Mouse (Mus musculus) liver, embryonic 11.5 days (tissue): ENCODE data around the gene Dnah10. TPM values are rescaled to one million over a fixed set of nuclear protein-coding genes. Genes with fewer than 3 reads are reported as not detected.

Experiments
- ATAC-seq: fragments of 200-750 bp; cut with Nextera tagmentation; replicated peaks from 2 replicates; pipeline ENCODE4 v1.8.0; 2017; ENCODE audit warnings: moderate number of reproducible peaks, mild to moderate bottlenecking, moderate TSS enrichment, moderate library complexity; ENCODE audit not compliant: low FRiP score
- DNase-seq: peaks from one replicate; pipeline ENCODE4 v3.0.0-alpha.2; 2017; ENCODE audit warnings: low spot score
- H3K27ac ChIP-seq: fragments of 300-500 bp; sonication (generic); 2 replicates; pipeline ENCODE4 v1.5.1; 2014; ENCODE audit warnings: mild to moderate bottlenecking, low read depth, low read length, control low read depth
- H3K27me3 ChIP-seq: fragments of 300-500 bp; sonication (generic); replicated peaks from 2 replicates; pipeline ENCODE4 v1.6.1; 2014; ENCODE audit warnings: low read length, mixed read lengths; ENCODE audit not compliant: control insufficient read depth, insufficient read depth
- H3K36me3 ChIP-seq: fragments of 300-500 bp; sonication (generic); 2 replicates; pipeline ENCODE4 v1.6.1; 2014; ENCODE audit warnings: mild to moderate bottlenecking, low read length, moderate library complexity, mixed read lengths; ENCODE audit not compliant: control insufficient read depth, insufficient read depth
- H3K4me1 ChIP-seq: fragments of 300-500 bp; sonication (generic); replicated peaks from 2 replicates; pipeline ENCODE4 v1.6.1; 2014; ENCODE audit warnings: low read length, mixed read lengths; ENCODE audit not compliant: control insufficient read depth, insufficient read depth
- H3K4me2 ChIP-seq: fragments of 300-500 bp; sonication (generic); 2 replicates; pipeline ENCODE4 v1.6.1; 2014; ENCODE audit warnings: mild to moderate bottlenecking, control low read depth, moderate library complexity
- H3K4me3 ChIP-seq: fragments of 300-500 bp; sonication (generic); 2 replicates; pipeline ENCODE4 v1.5.1; 2014; ENCODE audit warnings: low read depth, low read length, control low read depth
- H3K9ac ChIP-seq: fragments of 300-500 bp; sonication (generic); 2 replicates; pipeline ENCODE4 v1.6.1; 2014; ENCODE audit warnings: low read depth, low read length, control low read depth
- H3K9me3 ChIP-seq: fragments of 300-500 bp; sonication (generic); 2 replicates; pipeline ENCODE4 v1.6.1; 2016; ENCODE audit warnings: low read length, inconsistent platforms, mixed read lengths; ENCODE audit not compliant: control insufficient read depth
- WGBS: fragments of 180-500 bp; shearing (Covaris S2); extraction: QIAGEN DNeasy Blood & Tissue Kit; methylation state at CpG from one replicate; pipeline ENCODE4 v1.1.7; 2014; 5-methylcytosine and 5-hydroxymethylcytosine counted together
- polyA plus RNA-seq: library from polyadenylated mRNA; unstranded; fragments of >200 nt; fragmentation: Nextera tagmentation; extraction: Ambion mirVana; gene quantifications from 2 replicates; pipeline ENCODE4 v1.2.1, GENCODE M21; 2014

The Dnah10 gene
- polyA plus RNA-seq, 1 experiment from 2014 or later, result 0.05 TPM

- Histone ChIP-seq H3K27me3 (peaks cover 31% of the 10 kb centered on the region), H3K9me3 (no peaks in the 10 kb centered on the region), H3K27ac (peak overlapping the region; percentile 76), H3K9ac (peak overlapping the region; percentile 65), H3K4me1 (peaks cover 5% of the 10 kb centered on the region), H3K4me2 (peak overlapping the region; percentile 85), H3K36me3 (0 out of 2 replicates have a peak, but pooled peaks cover 3% of the 10 kb centered on the region), H3K4me3 (peak overlapping the region; percentile 64)
- ATAC-seq (peak; percentile 59), DNase-seq (peak; percentile 62)
- under 1% methylated on average over 77 of the region's 88 CpGs for WGBS
Observed at GRCm38 (mm10) chr5:124862871-124863741, 138.2 kb downstream of the Dnah10 start.

- no peak for ATAC-seq
- Histone ChIP-seq H3K9me3 (no peaks in the 10 kb centered on the region), H3K27me3 (no peaks in the 10 kb centered on the region), H3K4me2 (no peak overlapping the region), H3K36me3 (peaks cover 4% of the 10 kb centered on the region; the same call in 1 of the 2 replicates), H3K4me3 (no peak overlapping the region), H3K27ac (no peak overlapping the region), H3K9ac (no peak overlapping the region), H3K4me1 (peaks cover 7% of the 10 kb centered on the region; the same call in 1 of the 2 replicates)
- peak; percentile 56 for DNase-seq
- 56% methylated on average over 4 of the region's 4 CpGs for WGBS
Observed at GRCm38 (mm10) chr5:124868981-124869380, 144.1 kb downstream of the Dnah10 start.

GRCm38 (mm10) chr5:124872033-124872432 lies 147.1 kb downstream of the Dnah10 start:
- no peak for DNase-seq
- 65% methylated on average over 2 of the region's 2 CpGs for WGBS
- no peak for ATAC-seq
- Histone ChIP-seq H3K4me2 (no peak overlapping the region), H3K36me3 (peaks cover 2% of the 10 kb centered on the region; the same call in 1 of the 2 replicates), H3K27me3 (no peaks in the 10 kb centered on the region), H3K4me1 (peaks cover 7% of the 10 kb centered on the region; the same call in 1 of the 2 replicates), H3K9me3 (no peaks in the 10 kb centered on the region), H3K9ac (no peak overlapping the region), H3K27ac (no peak overlapping the region), H3K4me3 (no peak overlapping the region)

- peaks cover 7% of the 10 kb centered on the region; the same call in 1 of the 2 replicates for H3K4me1 ChIP-seq
- 76% methylated on average over 3 of the region's 3 CpGs for WGBS
- peaks cover 2% of the 10 kb centered on the region; the same call in 1 of the 2 replicates for H3K36me3 ChIP-seq
- H3K9me3 ChIP-seq, result no peaks in the 10 kb centered on the region
- no peaks in the 10 kb centered on the region for H3K27me3 ChIP-seq
- no peak overlapping the region for H3K9ac ChIP-seq
- no peak overlapping the region for H3K4me3 ChIP-seq
- ATAC-seq, result no peak
- no peak for DNase-seq
- no peak overlapping the region for H3K4me2 ChIP-seq
- no peak overlapping the region for H3K27ac ChIP-seq
Observed at GRCm38 (mm10) chr5:124873096-124873495, 148.2 kb downstream of the Dnah10 start.

GRCm38 (mm10) chr5:124873890-124874601 lies 149.2 kb downstream of the Dnah10 start:
- Histone ChIP-seq H3K36me3 (peaks cover 3% of the 10 kb centered on the region; the same call in 1 of the 2 replicates), H3K9ac (no peak overlapping the region), H3K4me1 (peaks cover 7% of the 10 kb centered on the region; the same call in 1 of the 2 replicates), H3K27ac (no peak overlapping the region), H3K27me3 (no peaks in the 10 kb centered on the region), H3K4me3 (no peak overlapping the region), H3K9me3 (no peaks in the 10 kb centered on the region), H3K4me2 (no peak overlapping the region)
- WGBS, result 86% methylated on average over 6 of the region's 6 CpGs
- ATAC-seq (no peak), DNase-seq (no peak)

GRCm38 (mm10) chr5:124879251-124879650 lies 154.4 kb downstream of the Dnah10 start:
- Histone ChIP-seq H3K27ac (no peak overlapping the region), H3K9ac (no peak overlapping the region), H3K4me2 (no peak overlapping the region), H3K4me3 (no peak overlapping the region), H3K27me3 (no peaks in the 10 kb centered on the region), H3K36me3 (peaks cover 7% of the 10 kb centered on the region), H3K4me1 (no peaks in the 10 kb centered on the region), H3K9me3 (no peaks in the 10 kb centered on the region)
- DNase-seq (no peak), ATAC-seq (no peak)
- 88% methylated on average over 4 of the region's 4 CpGs for WGBS

GRCm38 (mm10) chr5:124879801-124880200 lies 154.9 kb downstream of the Dnah10 start:
- Histone ChIP-seq H3K4me3 (no peak overlapping the region), H3K36me3 (peaks cover 7% of the 10 kb centered on the region), H3K9me3 (no peaks in the 10 kb centered on the region), H3K4me1 (no peaks in the 10 kb centered on the region), H3K27me3 (no peaks in the 10 kb centered on the region), H3K4me2 (no peak overlapping the region), H3K27ac (no peak overlapping the region), H3K9ac (no peak overlapping the region)
- WGBS, result 85% methylated on average over 6 of the region's 6 CpGs
- no peak for DNase-seq
- no peak for ATAC-seq

- no peaks in the 10 kb centered on the region for H3K9me3 ChIP-seq
- WGBS, result 90% methylated on average over 6 of the region's 6 CpGs
- DNase-seq (no peak), ATAC-seq (no peak)
- no peaks in the 10 kb centered on the region for H3K4me1 ChIP-seq
- no peak overlapping the region for H3K27ac ChIP-seq
- H3K36me3 ChIP-seq, result peaks cover 20% of the 10 kb centered on the region
- no peaks in the 10 kb centered on the region for H3K27me3 ChIP-seq
- H3K4me3 ChIP-seq, result no peak overlapping the region
- no peak overlapping the region for H3K4me2 ChIP-seq
- H3K9ac ChIP-seq, result no peak overlapping the region
Observed at GRCm38 (mm10) chr5:124883877-124884276, 159.0 kb downstream of the Dnah10 start.
